Mouse (Mus musculus) thymus, postnatal 10 days (tissue): Measurements from ENCODE around the gene Tppp3.

Experiments used
- DNase-seq, 2 experiments: peaks; one replicate each; pipeline ENCODE4 v3.0.0; 2021; ENCODE audit warnings: low spot score in 2 of 2

Tppp3 gene

DNA sequence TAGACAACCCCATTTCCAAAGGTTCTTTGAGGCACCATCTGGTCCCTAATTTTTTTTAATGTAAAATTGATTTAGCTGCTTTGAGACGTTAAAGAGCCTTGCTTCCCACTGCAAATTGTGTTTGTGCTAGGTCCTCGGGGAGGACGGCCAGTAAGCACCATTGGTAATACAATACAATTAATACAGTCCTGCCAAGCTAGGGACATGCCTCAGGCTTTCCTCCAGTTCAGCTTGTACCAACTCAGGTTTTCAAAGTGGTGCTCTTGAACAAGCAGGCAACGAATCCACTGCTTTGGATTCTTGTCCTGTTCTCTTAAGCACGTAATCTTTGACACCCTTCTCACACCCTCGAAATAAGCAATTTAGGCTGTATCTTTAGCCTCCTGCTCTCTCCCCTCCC, 38.3 kb downstream of the Tppp3 start:
- no peak for DNase-seq

DNA sequence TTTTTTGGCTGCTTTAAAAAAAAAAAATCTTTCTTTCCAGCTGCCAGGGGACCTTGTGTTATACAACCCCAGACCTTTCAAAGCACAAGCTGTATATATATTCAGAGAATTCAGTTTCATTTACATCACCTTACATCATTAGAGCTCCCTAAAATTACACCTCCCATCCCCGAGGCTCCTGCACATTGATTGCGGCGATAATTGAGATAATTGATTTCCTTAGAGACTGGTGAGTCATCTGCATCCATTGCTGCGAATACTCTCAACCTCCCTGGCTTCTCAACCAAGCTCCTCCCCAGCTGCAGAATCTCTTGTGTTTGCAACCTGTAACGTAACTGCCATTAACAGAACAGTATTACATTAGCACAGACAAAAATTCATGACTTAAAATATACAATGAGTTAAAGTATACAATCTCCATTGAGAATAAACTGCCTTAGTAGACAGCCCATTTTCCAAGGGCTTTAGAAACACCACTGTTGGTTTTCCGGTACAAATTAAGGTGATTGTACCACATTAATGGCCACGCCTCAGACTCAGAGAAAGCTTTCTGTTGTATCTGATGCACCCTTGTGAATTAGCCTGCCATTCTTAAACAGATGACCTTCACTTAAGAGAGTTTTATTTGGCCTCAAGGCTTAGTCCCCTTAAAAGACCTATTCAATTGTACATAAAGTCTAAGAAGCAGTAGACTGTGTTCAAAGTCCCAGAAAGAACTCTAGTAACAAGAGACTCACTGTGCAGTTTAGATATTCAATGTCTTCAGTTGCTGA, 39.4 kb downstream of the Tppp3 start:
- DNase-seq: no peak

DNA sequence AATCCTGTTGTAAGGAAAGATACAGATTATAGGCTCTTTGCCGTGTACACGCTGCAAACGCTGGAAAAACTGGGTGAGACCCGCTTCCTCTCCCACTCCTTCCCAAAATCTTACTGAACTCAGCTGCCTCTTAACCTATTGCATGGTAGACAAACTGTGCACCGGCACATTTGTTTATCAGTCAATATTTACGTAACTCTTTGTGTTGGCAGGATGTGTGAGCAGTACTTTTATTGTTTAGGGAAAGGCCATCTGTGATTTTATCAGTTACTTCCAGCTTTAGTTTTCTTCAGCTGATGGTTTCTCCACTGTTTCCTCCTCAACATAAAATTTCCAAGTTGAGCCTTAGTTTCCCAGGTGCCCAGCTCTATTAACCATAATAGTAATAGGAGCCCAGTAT, 44.4 kb downstream of the Tppp3 start:
- DNase-seq: no peak

DNA sequence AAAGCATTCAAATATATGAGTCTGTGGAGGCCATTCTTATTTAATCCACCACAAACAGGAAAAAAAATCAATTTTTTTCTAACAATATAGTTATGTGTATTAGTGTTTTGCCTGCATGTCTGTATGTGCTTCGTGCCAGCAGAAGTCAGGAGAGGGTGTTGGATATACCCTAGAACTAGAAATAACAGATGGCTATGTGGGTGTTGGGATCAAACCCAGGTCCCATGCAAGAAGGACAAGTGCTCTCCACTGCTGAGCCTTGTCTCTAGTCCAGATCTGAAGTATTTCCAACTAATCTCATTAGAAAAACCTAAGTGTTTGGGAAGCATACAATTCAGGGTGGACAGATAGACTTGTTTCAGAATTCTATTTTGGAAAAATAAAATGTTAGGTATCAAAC, 49.3 kb downstream of the Tppp3 start:
- DNase-seq: no peak

DNA sequence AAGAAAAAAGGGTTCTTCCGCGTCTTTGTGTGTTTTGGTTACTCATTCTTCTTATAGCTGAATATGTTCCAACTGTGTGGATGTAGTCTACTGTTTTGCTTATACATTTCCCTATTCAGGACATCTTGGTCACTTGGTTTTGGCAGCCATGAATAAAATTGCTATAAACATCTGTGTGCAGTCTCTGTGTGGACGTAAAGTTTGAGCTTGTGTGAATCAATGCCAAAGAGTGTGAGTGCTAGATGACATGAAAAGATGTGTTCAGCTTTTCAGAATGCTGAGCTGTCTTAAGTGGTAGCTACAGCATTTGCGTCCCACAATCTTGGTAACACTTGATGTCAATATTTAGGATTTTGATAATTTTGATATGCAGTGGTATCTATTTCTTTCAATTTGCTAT, 51.5 kb downstream of the Tppp3 start:
- no peak for DNase-seq

DNA sequence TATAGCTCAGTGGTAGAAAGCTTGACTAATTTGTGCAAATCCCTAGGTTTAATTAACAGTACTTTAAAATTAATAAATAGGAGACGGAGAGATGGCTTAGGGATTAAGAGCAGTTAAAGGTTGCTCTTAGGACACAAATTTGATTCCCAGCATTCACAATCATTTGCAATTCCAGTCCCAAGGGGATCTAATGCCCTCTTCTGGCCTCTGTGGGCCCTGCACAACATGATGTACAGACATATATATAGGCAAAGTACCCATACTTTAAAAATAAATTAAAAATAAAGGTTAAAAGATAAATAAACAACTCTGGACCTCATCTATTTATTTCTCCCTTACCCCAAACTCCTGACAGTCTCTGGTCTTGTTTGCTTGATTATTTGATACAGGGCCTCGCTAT, 52.3 kb downstream of the Tppp3 start:
- DNase-seq: no peak
